Mouse (Mus musculus): ENCODE results near the gene Olfr92. TPM values are rescaled to one million over a fixed set of nuclear protein-coding genes. Genes with fewer than 3 reads are reported as not detected.

Olfr92 gene
- polyA plus RNA-seq, 1 experiment from 2014 or later, result not detected

Other genes with a start within 250 kb of the Olfr92 start
- not detected in 2 replicates for gene Trim40, start 230.0 kb downstream of the Olfr92 start, polyA plus RNA-seq (2015; fragmentation: Nextera tagmentation; extraction: Ambion mirVana)
- 0.09 and 0.16 TPM in 2 replicates for gene Trim31, start 222.0 kb downstream of the Olfr92 start, polyA plus RNA-seq (2015; fragmentation: Nextera tagmentation; extraction: Ambion mirVana)
- 0.43 and 1.1 TPM in 2 replicates for gene Rnf39, start 177.2 kb downstream of the Olfr92 start, polyA plus RNA-seq (2015; fragmentation: Nextera tagmentation; extraction: Ambion mirVana)
- gene Ppp1r11, start 168.3 kb downstream of the Olfr92 start, polyA plus RNA-seq (2015; fragmentation: Nextera tagmentation; extraction: Ambion mirVana), result 104 and 113 TPM in 2 replicates
- gene Znrd1, start 161.5 kb downstream of the Olfr92 start, polyA plus RNA-seq (2015; fragmentation: Nextera tagmentation; extraction: Ambion mirVana), result 98.4 and 102 TPM in 2 replicates
- gene Znrd1as, start 161.5 kb downstream of the Olfr92 start, polyA plus RNA-seq (2015; fragmentation: Nextera tagmentation; extraction: Ambion mirVana), result 5.2 and 6.7 TPM in 2 replicates
- gene 2410137M14Rik, start 138.9 kb downstream of the Olfr92 start, polyA plus RNA-seq (2015; fragmentation: Nextera tagmentation; extraction: Ambion mirVana), result not detected in 2 replicates
- 0.40 and 0.48 TPM in 2 replicates for gene H2-M5, start 130.6 kb downstream of the Olfr92 start, polyA plus RNA-seq (2015; fragmentation: Nextera tagmentation; extraction: Ambion mirVana)
- gene Zfp57, start 118.9 kb downstream of the Olfr92 start, polyA plus RNA-seq (2015; fragmentation: Nextera tagmentation; extraction: Ambion mirVana), result 77.9 and 79.8 TPM in 2 replicates
- gene Mog, start 96.7 kb downstream of the Olfr92 start, polyA plus RNA-seq (2015; fragmentation: Nextera tagmentation; extraction: Ambion mirVana), result 0.14 TPM in 1 of 2 replicates, not detected in the other
- 9.4 and 9.7 TPM in 2 replicates for gene Gabbr1, start 74.1 kb downstream of the Olfr92 start, polyA plus RNA-seq (2015; fragmentation: Nextera tagmentation; extraction: Ambion mirVana)
- gene Olfr90, start 31.6 kb downstream of the Olfr92 start, polyA plus RNA-seq (2015; fragmentation: Nextera tagmentation; extraction: Ambion mirVana), result not detected in 2 replicates
- not detected in 2 replicates for gene Olfr91, start 21.8 kb downstream of the Olfr92 start, polyA plus RNA-seq (2015; fragmentation: Nextera tagmentation; extraction: Ambion mirVana)
- gene Olfr93, start 41.4 kb upstream of the Olfr92 start, polyA plus RNA-seq (2015; fragmentation: Nextera tagmentation; extraction: Ambion mirVana), result not detected in 2 replicates
- gene Ubd, start 73.8 kb upstream of the Olfr92 start, polyA plus RNA-seq (2015; fragmentation: Nextera tagmentation; extraction: Ambion mirVana), result 0.86 TPM in 1 of 2 replicates, not detected in the other
- gene Olfr94, start 80.9 kb upstream of the Olfr92 start, polyA plus RNA-seq (2015; fragmentation: Nextera tagmentation; extraction: Ambion mirVana), result not detected in 2 replicates
- not detected in 2 replicates for gene Olfr95, start 93.0 kb upstream of the Olfr92 start, polyA plus RNA-seq (2015; fragmentation: Nextera tagmentation; extraction: Ambion mirVana)
- gene Olfr96, start 100.1 kb upstream of the Olfr92 start, polyA plus RNA-seq (2015; fragmentation: Nextera tagmentation; extraction: Ambion mirVana), result not detected in 2 replicates
- not detected in 2 replicates for gene Olfr97, start 117.2 kb upstream of the Olfr92 start, polyA plus RNA-seq (2015; fragmentation: Nextera tagmentation; extraction: Ambion mirVana)
- gene Olfr98, start 143.7 kb upstream of the Olfr92 start, polyA plus RNA-seq (2015; fragmentation: Nextera tagmentation; extraction: Ambion mirVana), result not detected in 2 replicates
- 2.2 and 3.0 TPM in 2 replicates for gene H2-M3, start 150.1 kb upstream of the Olfr92 start, polyA plus RNA-seq (2015; fragmentation: Nextera tagmentation; extraction: Ambion mirVana)
- gene Olfr99, start 163.4 kb upstream of the Olfr92 start, polyA plus RNA-seq (2015; fragmentation: Nextera tagmentation; extraction: Ambion mirVana), result not detected in 2 replicates
- not detected in 2 replicates for gene Olfr101, start 184.2 kb upstream of the Olfr92 start, polyA plus RNA-seq (2015; fragmentation: Nextera tagmentation; extraction: Ambion mirVana)
- not detected in 2 replicates for gene Olfr102, start 197.0 kb upstream of the Olfr92 start, polyA plus RNA-seq (2015; fragmentation: Nextera tagmentation; extraction: Ambion mirVana)
- gene Olfr103, start 219.6 kb upstream of the Olfr92 start, polyA plus RNA-seq (2015; fragmentation: Nextera tagmentation; extraction: Ambion mirVana), result not detected in 2 replicates
- gene Olfr104-ps, start 239.5 kb upstream of the Olfr92 start, polyA plus RNA-seq (2015; fragmentation: Nextera tagmentation; extraction: Ambion mirVana), result not detected in 2 replicates